Mouse (Mus musculus) limb, embryonic 14.5 days (tissue): Measurements from ENCODE around the gene Dcaf10. TPM values are rescaled to one million over a fixed set of nuclear protein-coding genes. Genes with fewer than 3 reads are reported as not detected.
"Not testable (repeated sequence)": the region's sequence is repeated elsewhere in the genome, so short reads cannot be mapped to it uniquely, and the experiment has no call there.

Experiments used
- ATAC-seq: fragments of 200-750 bp; cut with Nextera tagmentation; 2 replicates; pipeline ENCODE4 v1.8.0; 2017; ENCODE audit warnings: low read depth, moderate number of reproducible peaks, moderate TSS enrichment; ENCODE audit not compliant: low FRiP score
- DNase-seq: peaks from one replicate; pipeline ENCODE4 v3.0.0-alpha.2; 2015; ENCODE audit warnings: low spot score
- H3K27ac ChIP-seq: fragments of 300-500 bp; sonication (generic); replicated peaks from 2 replicates; pipeline ENCODE4 v1.5.1; 2014; ENCODE audit warnings: low read depth, mild to moderate bottlenecking, low read length, moderate library complexity, mixed read lengths
- H3K27me3 ChIP-seq: fragments of 300-500 bp; sonication (generic); 2 replicates; pipeline ENCODE4 v1.6.1; 2014; ENCODE audit warnings: low read length, mixed read lengths; ENCODE audit not compliant: control insufficient read depth, insufficient read depth
- H3K36me3 ChIP-seq: fragments of 300-500 bp; sonication (generic); 2 replicates; pipeline ENCODE4 v1.6.1; 2014; ENCODE audit warnings: mild to moderate bottlenecking, low read length, moderate library complexity, mixed read lengths; ENCODE audit not compliant: control insufficient read depth, insufficient read depth
- H3K4me1 ChIP-seq: fragments of 300-500 bp; sonication (generic); 2 replicates; pipeline ENCODE4 v1.6.1; 2014; ENCODE audit warnings: antibody characterized with exemption, low read length, mixed read lengths; ENCODE audit not compliant: control insufficient read depth, insufficient read depth
- H3K4me2 ChIP-seq: fragments of 300-500 bp; sonication (generic); replicated peaks from 2 replicates; pipeline ENCODE4 v1.6.1; 2014; ENCODE audit warnings: low read depth, mild to moderate bottlenecking, low read length, moderate library complexity; ENCODE audit not compliant: severe bottlenecking
- H3K4me3 ChIP-seq: fragments of 300-500 bp; sonication (generic); replicated peaks from 2 replicates; pipeline ENCODE4 v1.5.1; 2014; ENCODE audit warnings: low read length
- H3K9ac ChIP-seq: fragments of 300-500 bp; sonication (generic); 2 replicates; pipeline ENCODE4 v1.6.1; 2014; ENCODE audit warnings: mild to moderate bottlenecking, low read depth, low read length, moderate library complexity; ENCODE audit not compliant: severe bottlenecking
- H3K9me3 ChIP-seq: fragments of 300-500 bp; sonication (generic); 2 replicates; pipeline ENCODE4 v1.6.1; 2016; ENCODE audit warnings: low read length; ENCODE audit not compliant: control insufficient read depth
- POLR2A ChIP-seq: fragments of 200-500 bp; IDR thresholded peaks from 2 replicates; pipeline ENCODE4 v1.8.0; 2012; ENCODE audit warnings: inconsistent platforms, mild to moderate bottlenecking, moderate library complexity, borderline replicate concordance; ENCODE audit not compliant: insufficient read depth, insufficient read length; ENCODE audit errors: extremely low read depth
- WGBS: fragments of 180-500 bp; shearing (Covaris S2); extraction: QIAGEN DNeasy Blood & Tissue Kit; methylation state at CpG from one replicate; pipeline ENCODE4 v1.1.7; 2014; 5-methylcytosine and 5-hydroxymethylcytosine counted together
- polyA plus RNA-seq, 2 experiments: library from polyadenylated mRNA; depleted of rRNA in 1 of 2; stranded (reverse) in 1 of 2; unstranded in 1 of 2; fragments of >200 nt; fragmentation: Nextera tagmentation in 1 of 2; extraction: Ambion mirVana in 1 of 2; gene quantifications; 2 replicates each; pipeline versions ENCODE4 v1.2.1 to v1.2.3; 2012 to 2014

The Dcaf10 gene
- polyA plus RNA-seq, 2 experiments: 17.6 to 19.0 TPM

DNA sequence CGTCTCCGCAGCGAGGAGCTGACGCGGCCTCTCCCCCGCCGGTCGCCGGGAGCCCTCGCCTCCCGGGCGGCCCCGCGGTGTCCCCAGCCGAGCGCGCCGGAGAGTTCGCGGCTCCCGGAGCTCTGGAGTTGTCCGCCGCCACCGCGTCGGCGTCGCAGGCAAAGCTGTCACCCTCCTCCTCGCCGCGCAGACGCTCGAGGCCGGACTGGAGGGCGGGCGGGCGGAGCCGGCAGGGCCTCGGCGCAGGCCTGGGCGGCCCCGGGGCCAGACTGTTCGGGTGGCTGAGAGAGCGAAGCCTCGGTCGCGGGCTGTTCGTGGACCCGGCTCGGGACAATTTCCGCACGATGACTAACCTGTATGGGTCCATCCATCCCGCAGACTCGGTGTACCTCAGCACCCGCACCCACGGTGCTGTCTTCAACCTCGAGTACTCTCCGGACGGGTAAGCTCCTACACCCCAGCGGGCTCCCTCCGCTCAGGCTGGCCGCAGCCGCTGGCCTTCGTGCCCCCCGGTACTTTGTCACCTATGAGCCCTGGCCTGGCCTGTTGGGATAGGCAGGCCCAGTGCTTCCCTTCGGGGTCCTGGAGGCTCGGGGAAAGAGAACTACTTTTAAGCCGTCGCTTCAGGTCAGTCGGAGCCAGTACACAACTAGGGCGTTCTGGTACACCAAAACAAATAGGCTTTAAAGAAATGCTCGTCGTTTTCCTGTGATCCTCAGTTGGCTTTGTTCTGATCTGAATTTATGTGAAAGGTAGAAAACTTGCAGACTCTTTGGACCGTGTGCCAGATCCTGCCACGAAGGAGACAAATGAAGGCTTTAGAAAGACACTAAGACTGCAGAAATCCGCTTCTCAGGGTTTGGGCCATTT lies 620 bp downstream of the Dcaf10 start, which contains the start of gene Exosc3:
Gene Exosc3, minus strand, starts transcription at position 447 of the 870 bp plus-strand sequence.
- ATAC-seq (peak; percentile 82), DNase-seq (peak; percentile 14)
- no peak for TF ChIP-seq POLR2A
- no peaks in the 10 kb centered on the region for H3K9me3 ChIP-seq
- H3K36me3 ChIP-seq: peaks cover 11% of the 10 kb centered on the region; the same call in 1 of the 2 replicates
- H3K9ac ChIP-seq: peak within 1 kb of the TSS; percentile 92
- under 1% methylated on average over 47 of the region's 76 CpGs for WGBS
- H3K27me3 ChIP-seq: no peaks in the 10 kb centered on the region
- peak within 1 kb of the TSS; percentile 71 for H3K4me2 ChIP-seq
- peak within 1 kb of the TSS; percentile 97 for H3K4me3 ChIP-seq
- H3K4me1 ChIP-seq: peaks cover 17% of the 10 kb centered on the region
- H3K27ac ChIP-seq: peak within 1 kb of the TSS; percentile 95

GRCm38 (mm10) chr4:45356653-45357052 lies 14.8 kb downstream of the Dcaf10 start:
- Histone ChIP-seq H3K36me3 (peaks cover 41% of the 10 kb centered on the region), H3K9me3 (no peaks in the 10 kb centered on the region)
- ATAC-seq: no peak

DNA sequence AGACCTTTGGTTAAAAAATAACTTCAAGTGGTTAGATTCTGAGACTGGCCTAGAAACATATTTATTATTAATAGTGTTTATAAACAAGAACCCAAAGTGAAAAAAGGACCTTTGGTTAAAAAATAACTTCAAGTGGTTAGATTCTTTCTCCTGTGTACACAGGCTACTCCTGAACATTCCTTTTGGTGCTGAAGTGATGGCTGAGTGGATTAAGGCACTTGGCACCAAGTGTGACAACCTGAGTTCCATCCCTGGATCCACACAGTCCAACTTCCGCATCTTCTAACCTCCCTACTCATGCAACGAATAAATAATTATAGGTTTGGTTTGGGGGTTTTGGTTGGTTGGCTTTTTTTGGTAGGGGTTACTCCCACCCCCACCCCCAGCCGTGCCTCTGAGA lies 29.4 kb downstream of the Dcaf10 start:
- no peak for DNase-seq
- ATAC-seq: no peak
- Histone ChIP-seq H3K27ac (no peak overlapping the region), H3K27me3 (no peaks in the 10 kb centered on the region), H3K9me3 (no peaks in the 10 kb centered on the region), H3K4me2 (no peak overlapping the region), H3K9ac (no peak overlapping the region), H3K4me3 (no peak overlapping the region), H3K36me3 (peaks cover 64% of the 10 kb centered on the region), H3K4me1 (no peaks in the 10 kb centered on the region)
- 80% methylated on average over 3 of the region's 3 CpGs for WGBS
- no peak for TF ChIP-seq POLR2A

More at GRCm38 (mm10) chr4:45356653-45357052, 14.8 kb downstream of the Dcaf10 start:
- no peaks in the 10 kb centered on the region for H3K4me1 ChIP-seq
- no peak for DNase-seq
- no peak overlapping the region for H3K4me3 ChIP-seq
- WGBS: 93% methylated on average over 3 of the region's 3 CpGs
- H3K9ac ChIP-seq: no peak overlapping the region
- no peak for TF ChIP-seq POLR2A
- no peaks in the 10 kb centered on the region for H3K27me3 ChIP-seq
- H3K4me2 ChIP-seq: no peak overlapping the region
- H3K27ac ChIP-seq: no peak overlapping the region

DNA sequence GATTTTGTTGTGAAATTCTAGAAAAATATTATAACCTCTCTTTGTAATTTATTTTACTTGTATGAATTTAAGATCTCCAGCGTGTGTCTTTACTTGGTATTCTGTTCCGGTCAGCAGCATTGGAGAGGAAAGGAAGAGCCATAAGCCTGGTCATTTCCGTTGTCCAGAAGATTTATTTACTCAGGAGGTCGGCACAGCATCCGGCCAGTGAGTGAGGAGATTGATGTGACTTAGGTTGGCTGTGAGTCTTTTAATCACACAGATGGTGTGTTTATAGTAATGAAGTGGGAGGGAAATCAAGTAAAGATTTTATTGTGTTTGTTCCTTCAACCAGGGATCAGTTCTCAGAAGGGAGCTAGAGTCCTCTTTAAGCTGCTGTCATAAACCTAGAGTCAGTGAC lies 33.0 kb downstream of the Dcaf10 start:
- no peak overlapping the region for H3K27ac ChIP-seq
- no peaks in the 10 kb centered on the region for H3K9me3 ChIP-seq
- H3K36me3 ChIP-seq: peaks cover 66% of the 10 kb centered on the region
- H3K9ac ChIP-seq: no peak overlapping the region
- no peaks in the 10 kb centered on the region for H3K4me1 ChIP-seq
- no peak for DNase-seq
- 77% methylated on average over 5 of the region's 5 CpGs for WGBS
- no peak overlapping the region for H3K4me2 ChIP-seq
- TF ChIP-seq POLR2A: no peak
- no peaks in the 10 kb centered on the region for H3K27me3 ChIP-seq
- ATAC-seq: no peak
- no peak overlapping the region for H3K4me3 ChIP-seq

GRCm38 (mm10) chr4:45376573-45376972 lies 34.7 kb downstream of the Dcaf10 start:
- no peak overlapping the region for H3K4me3 ChIP-seq
- ATAC-seq: no peak
- no peak overlapping the region for H3K27ac ChIP-seq
- no peak for TF ChIP-seq POLR2A
- no peaks in the 10 kb centered on the region for H3K27me3 ChIP-seq
- H3K4me1 ChIP-seq: no peaks in the 10 kb centered on the region
- WGBS: 88% methylated on average over 4 of the region's 4 CpGs
- H3K4me2 ChIP-seq: no peak overlapping the region
- peaks cover 53% of the 10 kb centered on the region for H3K36me3 ChIP-seq
- DNase-seq: no peak
- no peak overlapping the region for H3K9ac ChIP-seq
- no peaks in the 10 kb centered on the region for H3K9me3 ChIP-seq

DNA sequence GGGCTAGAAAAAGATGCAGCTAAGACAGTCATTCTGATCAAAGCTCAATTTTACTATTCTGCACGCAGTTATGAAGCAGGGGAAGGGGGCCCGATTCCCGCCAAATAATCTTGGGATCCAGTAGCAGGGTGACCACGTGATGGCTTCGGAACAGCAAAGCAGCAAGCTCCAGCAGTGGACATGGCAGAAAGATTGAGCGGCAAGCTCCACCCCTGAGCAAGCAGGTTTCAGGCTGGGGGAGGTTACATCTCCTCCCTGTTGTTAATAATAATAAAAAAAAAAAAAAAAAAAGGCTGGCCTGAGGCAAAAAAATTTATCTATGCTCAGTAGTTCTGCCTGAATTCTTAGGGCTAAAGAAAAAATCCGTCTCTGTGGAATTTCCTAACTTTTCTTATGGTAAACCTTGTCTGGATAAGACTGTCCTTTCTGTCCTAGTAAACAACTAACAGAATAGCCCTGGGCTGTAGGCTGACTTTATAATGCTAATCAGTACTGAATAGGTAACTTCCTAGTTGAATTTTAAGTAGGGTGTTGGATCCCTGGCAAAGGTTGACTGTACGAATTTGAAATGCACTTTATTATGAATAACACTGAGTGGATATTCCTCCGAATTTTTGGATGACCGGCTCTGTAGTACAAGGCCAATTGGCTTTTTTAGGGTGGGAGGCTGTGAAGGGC lies 39.1 kb downstream of the Dcaf10 start:
- H3K4me3 ChIP-seq, H3K9ac ChIP-seq, DNase-seq, H3K4me2 ChIP-seq, H3K9me3 ChIP-seq, ATAC-seq, H3K4me1 ChIP-seq, H3K27ac ChIP-seq, H3K27me3 ChIP-seq: not testable (repeated sequence)
- H3K36me3 ChIP-seq: peaks cover 17% of the 10 kb centered on the region
- WGBS: 86% methylated on average over 10 of the region's 10 CpGs

DNA sequence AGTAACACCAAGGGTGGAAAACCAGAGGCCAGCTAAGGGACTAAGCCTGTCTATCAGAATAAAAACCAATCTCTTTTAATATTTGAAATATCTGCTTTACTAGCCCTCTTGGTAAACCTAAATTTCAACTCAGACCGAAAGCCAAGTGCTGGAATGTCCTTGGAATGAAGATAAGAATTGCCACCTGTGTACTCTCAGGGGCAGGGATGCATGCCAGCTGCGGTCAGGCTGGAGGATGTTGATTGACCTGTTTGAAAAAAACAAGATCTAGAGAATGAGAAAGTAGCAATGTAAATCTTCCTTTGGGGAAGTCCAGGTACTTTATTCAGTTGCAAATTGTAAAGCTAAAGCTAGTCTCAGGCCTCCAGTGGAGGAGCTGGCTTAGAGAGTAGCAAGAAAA lies 40.2 kb downstream of the Dcaf10 start:
- H3K9me3 ChIP-seq, H3K4me2 ChIP-seq, H3K4me1 ChIP-seq, H3K36me3 ChIP-seq, H3K27ac ChIP-seq, H3K4me3 ChIP-seq, DNase-seq, H3K9ac ChIP-seq, H3K27me3 ChIP-seq, ATAC-seq: not testable (repeated sequence)
- WGBS: 60% methylated on average over 2 of the region's 2 CpGs
